Mouse (Mus musculus) cerebellum, adult 11 months (tissue): Measurements from ENCODE around the gene Ddah1.
"Not testable (repeated sequence)": the region's sequence is repeated elsewhere in the genome, so short reads cannot be mapped to it uniquely, and the experiment has no call there.

Experiments
- DNase-seq: peaks from one replicate; pipeline ENCODE4 v3.0.0; 2022

Gene Ddah1

GRCm38 (mm10) chr3:145873271-145873670 lies 114.8 kb downstream of the Ddah1 start:
- DNase-seq = no peak

GRCm38 (mm10) chr3:145874126-145874525 lies 115.7 kb downstream of the Ddah1 start:
- no peak for DNase-seq

- no peak for DNase-seq
Observed at GRCm38 (mm10) chr3:145876120-145876519, 117.6 kb downstream of the Ddah1 start.

GRCm38 (mm10) chr3:145878867-145879266 lies 120.4 kb downstream of the Ddah1 start:
- DNase-seq = not testable (repeated sequence)

- DNase-seq = no peak
Observed at GRCm38 (mm10) chr3:145880335-145880734, 121.9 kb downstream of the Ddah1 start.

- no peak for DNase-seq
Observed at GRCm38 (mm10) chr3:145882076-145882874, 123.8 kb downstream of the Ddah1 start.

GRCm38 (mm10) chr3:145883233-145883632 lies 124.8 kb downstream of the Ddah1 start:
- DNase-seq = no peak

- no peak for DNase-seq
Observed at GRCm38 (mm10) chr3:145885376-145885775, 126.9 kb downstream of the Ddah1 start.

GRCm38 (mm10) chr3:145885851-145886464 lies 127.5 kb downstream of the Ddah1 start:
- DNase-seq = no peak

- DNase-seq = no peak
Observed at GRCm38 (mm10) chr3:145887430-145887971, 129.0 kb downstream of the Ddah1 start.

GRCm38 (mm10) chr3:145890346-145891132 lies 132.1 kb downstream of the Ddah1 start:
- no peak for DNase-seq

GRCm38 (mm10) chr3:145892451-145892850 lies 134.0 kb downstream of the Ddah1 start:
- DNase-seq = no peak

- no peak for DNase-seq
Observed at GRCm38 (mm10) chr3:145894131-145894530, 135.7 kb downstream of the Ddah1 start.

GRCm38 (mm10) chr3:145897749-145898148 lies 139.3 kb downstream of the Ddah1 start:
- no peak for DNase-seq

- DNase-seq = no peak
Observed at GRCm38 (mm10) chr3:145899832-145900231, 141.4 kb downstream of the Ddah1 start.

GRCm38 (mm10) chr3:145903530-145903929 lies 145.1 kb downstream of the Ddah1 start:
- DNase-seq = no peak

- peak; percentile 27 for DNase-seq
Observed at GRCm38 (mm10) chr3:145904850-145905776, 146.6 kb downstream of the Ddah1 start.

- no peak for DNase-seq
Observed at GRCm38 (mm10) chr3:145906582-145906981, 148.1 kb downstream of the Ddah1 start.

GRCm38 (mm10) chr3:145912512-145912911 lies 154.0 kb downstream of the Ddah1 start:
- no peak for DNase-seq

- DNase-seq = no peak
Observed at GRCm38 (mm10) chr3:145913263-145913662, 154.8 kb downstream of the Ddah1 start.

GRCm38 (mm10) chr3:145913942-145914341 lies 155.5 kb downstream of the Ddah1 start:
- DNase-seq = not testable (repeated sequence)

- DNase-seq = no peak
Observed at GRCm38 (mm10) chr3:145916374-145916773, 157.9 kb downstream of the Ddah1 start.
